Mouse (Mus musculus) lung, adult 10 weeks (tissue): Measurements from ENCODE around the gene Hic1. TPM values are rescaled to one million over a fixed set of nuclear protein-coding genes. Genes with fewer than 3 reads are reported as not detected.

Experiments
- polyA plus RNA-seq: library from polyadenylated mRNA; stranded (reverse); fragments of 350-450 nt; fragmentation: Illumina TruSeq; extraction: RNeasy Lipid Tissue Mini Kit (QIAGEN cat#74804); gene quantifications from one replicate; pipeline ENCODE4 v1.2.3, GENCODE M21; 2014; ENCODE audit warnings: low read depth, low replicate concordance; ENCODE audit not compliant: insufficient read depth

Gene Hic1
- 6.4 TPM for polyA plus RNA-seq

DNA sequence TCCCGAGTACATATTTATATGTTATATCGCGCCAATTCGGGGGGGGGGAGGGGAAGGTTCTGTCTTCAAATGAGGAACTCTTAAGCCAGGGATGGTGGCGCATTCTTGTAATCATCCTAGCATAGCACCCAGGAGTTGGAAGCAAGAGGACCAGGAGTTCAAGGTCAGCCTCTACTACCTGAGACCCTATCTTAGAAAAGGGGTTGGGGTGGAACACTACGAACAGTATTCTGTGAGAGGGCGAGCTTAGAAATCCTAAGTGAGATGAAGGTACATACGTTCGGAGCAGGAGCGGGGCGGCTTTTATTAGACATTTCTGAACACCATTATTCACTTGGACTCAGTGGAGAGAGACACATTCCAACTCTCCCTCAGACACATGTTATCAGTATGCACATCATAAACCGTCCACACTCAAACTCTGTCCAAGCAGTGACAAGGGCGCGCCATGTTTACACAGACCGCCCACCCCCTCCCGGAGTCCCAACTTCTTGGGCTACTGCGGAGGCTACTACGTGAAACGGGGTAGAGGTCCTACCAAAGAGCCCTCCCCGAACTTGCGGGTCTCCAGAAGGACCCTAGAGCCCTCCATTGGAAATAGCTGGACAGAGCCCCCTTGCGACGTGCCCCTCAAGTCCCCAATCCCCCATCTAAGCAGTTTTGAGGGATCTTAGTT, at the start of gene Hic1:
Gene Hic1 (minus strand): TSS at position 115 of the 676 bp plus-strand sequence.

DNA sequence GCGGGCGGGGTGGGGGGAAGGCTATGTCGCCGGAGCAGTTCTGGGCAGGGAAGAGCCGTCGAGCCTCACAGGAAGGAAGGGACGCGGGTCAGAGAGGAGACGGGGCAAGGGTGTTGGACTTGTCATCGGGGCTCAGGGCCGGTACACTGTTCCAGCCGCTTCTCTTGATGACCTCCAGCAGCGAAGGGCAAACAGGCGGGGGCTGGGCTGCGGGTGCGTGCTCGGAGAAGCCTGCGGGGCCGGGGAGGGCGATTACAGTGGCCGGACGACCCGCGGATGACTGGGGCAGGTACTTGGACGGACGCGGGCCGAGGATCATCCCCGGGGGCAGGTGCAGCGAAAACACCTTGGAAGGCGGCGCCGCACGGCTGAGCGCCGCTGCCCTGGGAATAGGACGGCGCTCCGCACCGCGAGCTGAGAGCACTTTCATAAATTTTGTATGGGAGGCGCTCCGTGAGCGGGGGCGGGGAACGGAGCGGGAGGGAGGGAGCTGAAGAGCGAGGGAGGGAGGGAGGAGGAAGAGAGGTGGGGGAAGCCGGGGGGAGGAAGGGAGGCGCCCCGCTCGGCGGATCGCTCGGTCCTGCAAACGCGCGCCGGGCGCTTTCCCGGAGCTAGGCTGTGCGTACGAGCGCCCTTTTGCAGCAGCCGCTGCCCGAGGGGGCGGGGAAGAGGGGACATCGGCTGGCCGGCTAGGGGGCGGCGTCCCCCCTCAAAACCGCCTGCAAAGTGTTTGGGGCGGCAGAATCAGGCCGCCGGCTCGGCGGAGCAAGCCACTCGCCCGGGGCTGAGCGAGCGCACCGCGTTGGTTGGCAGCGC, 24.1 kb upstream of the Hic1 start, which contains the start of gene Rtn4rl1:
Gene Rtn4rl1 (plus strand): TSS at position 528 of the 816 bp plus-strand sequence.

GRCm38 (mm10) chr11:75190905-75191441, 21.7 kb upstream of the Hic1 start, which contains the start of gene Dph1:
TSS of gene Dph1 (minus strand) at chr11:75191241.

DNA sequence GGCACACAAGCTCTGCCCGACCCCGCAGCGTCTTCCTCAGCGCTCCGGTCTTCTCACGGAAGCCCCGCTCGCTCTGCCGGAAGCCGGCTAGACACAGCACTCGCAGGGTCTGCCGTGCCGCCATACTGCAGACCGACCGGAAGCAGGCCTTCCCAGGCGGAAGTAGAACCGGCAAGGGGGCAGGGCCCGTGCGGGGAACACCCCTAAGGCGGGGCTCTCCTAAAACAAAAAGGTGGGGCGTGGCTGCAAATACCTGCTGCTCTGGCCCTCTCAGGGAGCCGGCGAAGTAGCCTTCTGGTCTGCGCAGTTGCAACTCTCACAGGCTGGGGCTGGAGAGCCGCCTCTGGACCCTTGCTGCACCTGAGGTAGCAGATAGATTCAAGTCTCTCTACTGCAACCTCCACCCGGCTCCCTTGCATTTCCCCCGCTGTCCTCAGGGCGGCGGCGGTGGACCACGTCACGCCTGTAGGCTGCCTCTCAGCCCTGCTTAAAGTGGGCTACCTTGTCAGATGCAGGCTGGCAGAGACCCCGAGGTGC, 9.4 kb upstream of the Hic1 start, which contains the start of gene Ovca2:
Gene Ovca2 (minus strand): TSS at position 164 of the 537 bp plus-strand sequence.

Other genes with a start within 250 kb of the Hic1 start
- 11.0 TPM for gene Smg6, start 243.7 kb downstream of the Hic1 start, polyA plus RNA-seq
- gene Srr, start 243.6 kb downstream of the Hic1 start, polyA plus RNA-seq = 10.4 TPM
- 12.3 TPM for gene Ovca2, start 9.3 kb upstream of the Hic1 start, polyA plus RNA-seq
- gene Dph1, start 21.7 kb upstream of the Hic1 start, polyA plus RNA-seq = 4.7 TPM
- gene Rtn4rl1, start 24.3 kb upstream of the Hic1 start, polyA plus RNA-seq = 5.8 TPM
- 27.4 TPM for gene Rpa1, start 178.8 kb upstream of the Hic1 start, polyA plus RNA-seq
- gene Smyd4, start 178.9 kb upstream of the Hic1 start, polyA plus RNA-seq = 2.6 TPM